Mouse (Mus musculus): ENCODE results near the gene Taf6l. TPM values are rescaled to one million over a fixed set of nuclear protein-coding genes. Genes with fewer than 3 reads are reported as not detected.
A peak's percentile ranks its signal among the peaks of the same experiment; 100 is the strongest.

Gene Taf6l
- polyA plus RNA-seq, 1 experiment, result 17.1 TPM

GRCm38 (mm10) chr19:8821146-8821545 is 34.9 kb upstream of the Taf6l start:
- peaks cover 2% of the 10 kb centered on the region for H3K4me1 ChIP-seq (ENCODE audit: control insufficient read depth, insufficient read depth, low read length)
- H3K4me3 ChIP-seq (ENCODE audit: low read depth, low read length), result peak overlapping the region; percentile 90
- no peaks in the 10 kb centered on the region for H3K9me3 ChIP-seq (replicated peaks; ENCODE audit: control insufficient read depth, insufficient read depth, low read length, poor library complexity, severe bottlenecking)
- H3K9ac ChIP-seq (ENCODE audit: low read depth, poor library complexity, severe bottlenecking), result peak overlapping the region; percentile 91
- no peak overlapping the region for H3K27ac ChIP-seq (ENCODE audit: insufficient read depth, low read length)
- H3K36me3 ChIP-seq (ENCODE audit: control insufficient read depth, insufficient read depth, low read length, poor library complexity, severe bottlenecking), result peaks cover 45% of the 10 kb centered on the region
- TF ChIP-seq POLR2A (IDR thresholded peaks at IDR 0.05; ENCODE audit: insufficient read depth, low read length) (no peak), CTCF (IDR thresholded peaks at IDR 0.05; ENCODE audit: low read depth, low read length) (no peak), EP300 (IDR thresholded peaks at IDR 0.05; ENCODE audit: insufficient read depth, low read depth, low read length) (no peak)
- no peaks in the 10 kb centered on the region for H3K27me3 ChIP-seq (ENCODE audit: control insufficient read depth, insufficient read depth, low read length, poor library complexity, severe bottlenecking)

GRCm38 (mm10) chr19:8820424-8820956 is 34.3 kb upstream of the Taf6l start:
- Histone ChIP-seq H3K4me1 (ENCODE audit: control insufficient read depth, insufficient read depth, low read length) (peaks cover 2% of the 10 kb centered on the region), H3K9ac (ENCODE audit: low read depth, poor library complexity, severe bottlenecking) (peak overlapping the region; percentile 91), H3K27ac (ENCODE audit: insufficient read depth, low read length) (peak overlapping the region; percentile 71), H3K27me3 (ENCODE audit: control insufficient read depth, insufficient read depth, low read length, poor library complexity, severe bottlenecking) (no peaks in the 10 kb centered on the region), H3K4me3 (ENCODE audit: low read depth, low read length) (peak overlapping the region; percentile 90), H3K9me3 (replicated peaks; ENCODE audit: control insufficient read depth, insufficient read depth, low read length, poor library complexity, severe bottlenecking) (no peaks in the 10 kb centered on the region), H3K36me3 (ENCODE audit: control insufficient read depth, insufficient read depth, low read length, poor library complexity, severe bottlenecking) (peaks cover 44% of the 10 kb centered on the region)
- TF ChIP-seq EP300 (IDR thresholded peaks at IDR 0.05; ENCODE audit: insufficient read depth, low read depth, low read length) (no peak), POLR2A (IDR thresholded peaks at IDR 0.05; ENCODE audit: insufficient read depth, low read length) (no peak), CTCF (IDR thresholded peaks at IDR 0.05; ENCODE audit: low read depth, low read length) (no peak)

- Histone ChIP-seq H3K27ac (ENCODE audit: insufficient read depth, low read length) (peak within 1 kb of the TSS; percentile 96), H3K9me3 (replicated peaks; ENCODE audit: control insufficient read depth, insufficient read depth, low read length, poor library complexity, severe bottlenecking) (no peaks in the 10 kb centered on the region), H3K27me3 (ENCODE audit: control insufficient read depth, insufficient read depth, low read length, poor library complexity, severe bottlenecking) (no peaks in the 10 kb centered on the region), H3K4me3 (ENCODE audit: low read depth, low read length) (peak within 1 kb of the TSS; percentile 92), H3K9ac (ENCODE audit: low read depth, poor library complexity, severe bottlenecking) (peak within 1 kb of the TSS; percentile 91), H3K4me1 (ENCODE audit: control insufficient read depth, insufficient read depth, low read length) (peaks cover 2% of the 10 kb centered on the region), H3K36me3 (ENCODE audit: control insufficient read depth, insufficient read depth, low read length, poor library complexity, severe bottlenecking) (peaks cover 43% of the 10 kb centered on the region)
- TF ChIP-seq POLR2A (IDR thresholded peaks at IDR 0.05; ENCODE audit: insufficient read depth, low read length) (peak; percentile 87), CTCF (IDR thresholded peaks at IDR 0.05; ENCODE audit: low read depth, low read length) (no peak)
These were observed 33.6 kb upstream of the Taf6l start, which contains the start of gene Hnrnpul2 for GRCm38 (mm10) chr19:8819596-8820423. Gene Hnrnpul2, plus strand, starts transcription at chr19:8820010.

GRCm38 (mm10) chr19:8818801-8819595 is 32.8 kb upstream of the Taf6l start, which contains the start of gene Ttc9c:
Gene Ttc9c, minus strand, starts transcription at chr19:8819333.
- TF ChIP-seq POLR2A (IDR thresholded peaks at IDR 0.05; ENCODE audit: insufficient read depth, low read length) (peak; percentile 80), CTCF (IDR thresholded peaks at IDR 0.05; ENCODE audit: low read depth, low read length) (no peak), EP300 (IDR thresholded peaks at IDR 0.05; ENCODE audit: insufficient read depth, low read depth, low read length) (0 out of 2 replicates have a peak, but pooled peaks have one; percentile 18)
- Histone ChIP-seq H3K4me1 (ENCODE audit: control insufficient read depth, insufficient read depth, low read length) (peaks cover 2% of the 10 kb centered on the region), H3K27me3 (ENCODE audit: control insufficient read depth, insufficient read depth, low read length, poor library complexity, severe bottlenecking) (no peaks in the 10 kb centered on the region), H3K36me3 (ENCODE audit: control insufficient read depth, insufficient read depth, low read length, poor library complexity, severe bottlenecking) (peaks cover 42% of the 10 kb centered on the region), H3K27ac (ENCODE audit: insufficient read depth, low read length) (peak within 1 kb of the TSS; percentile 96), H3K4me3 (ENCODE audit: low read depth, low read length) (peak within 1 kb of the TSS; percentile 92), H3K9me3 (replicated peaks; ENCODE audit: control insufficient read depth, insufficient read depth, low read length, poor library complexity, severe bottlenecking) (no peaks in the 10 kb centered on the region), H3K9ac (ENCODE audit: low read depth, poor library complexity, severe bottlenecking) (peak within 1 kb of the TSS; percentile 91)

GRCm38 (mm10) chr19:8818301-8818798 is 32.1 kb upstream of the Taf6l start:
- H3K4me3 ChIP-seq (ENCODE audit: low read depth, low read length), result peak overlapping the region; percentile 92
- H3K27ac ChIP-seq (ENCODE audit: insufficient read depth, low read length), result peak overlapping the region; percentile 96
- TF ChIP-seq CTCF (IDR thresholded peaks at IDR 0.05; ENCODE audit: low read depth, low read length), result no peak
- TF ChIP-seq EP300 (IDR thresholded peaks at IDR 0.05; ENCODE audit: insufficient read depth, low read depth, low read length), result no peak
- no peak for TF ChIP-seq POLR2A (IDR thresholded peaks at IDR 0.05; ENCODE audit: insufficient read depth, low read length)
- H3K36me3 ChIP-seq (ENCODE audit: control insufficient read depth, insufficient read depth, low read length, poor library complexity, severe bottlenecking), result peaks cover 38% of the 10 kb centered on the region
- H3K9me3 ChIP-seq (replicated peaks; ENCODE audit: control insufficient read depth, insufficient read depth, low read length, poor library complexity, severe bottlenecking), result no peaks in the 10 kb centered on the region
- H3K27me3 ChIP-seq (ENCODE audit: control insufficient read depth, insufficient read depth, low read length, poor library complexity, severe bottlenecking), result no peaks in the 10 kb centered on the region
- H3K9ac ChIP-seq (ENCODE audit: low read depth, poor library complexity, severe bottlenecking), result peak overlapping the region; percentile 88
- H3K4me1 ChIP-seq (ENCODE audit: control insufficient read depth, insufficient read depth, low read length), result peaks cover 2% of the 10 kb centered on the region

Measured in ES-Bruce4 (cell line).